Mouse (Mus musculus): Measurements from ENCODE around the gene Tmprss9. TPM values are rescaled to one million over a fixed set of nuclear protein-coding genes. Genes with fewer than 3 reads are reported as not detected.
A peak's percentile ranks its signal among the peaks of the same experiment; 100 is the strongest.

Tmprss9 gene
- total and polyA plus RNA-seq, 3 experiments: 0.15 to 0.25 TPM; not detected in 1

DNA sequence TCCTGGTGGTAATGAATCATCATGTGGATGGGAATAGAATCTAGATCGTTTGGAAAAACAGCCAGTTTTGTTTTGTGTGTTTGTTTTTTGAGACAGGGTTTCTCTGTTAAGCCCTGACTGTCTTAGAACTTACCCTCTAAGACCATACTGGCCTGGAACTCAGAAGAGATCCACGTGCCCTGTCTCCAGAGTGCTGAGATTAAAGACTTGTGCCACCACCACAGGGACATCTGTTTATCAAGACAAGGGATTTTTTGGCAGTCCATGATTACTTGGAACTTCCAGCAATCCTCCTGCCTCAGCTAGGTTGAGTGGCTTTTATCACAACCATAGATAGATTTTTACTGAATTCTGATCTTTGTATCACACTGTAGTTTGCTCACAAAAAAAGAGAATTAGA, 46.8 kb upstream of the Tmprss9 start:
- H3K9me3 ChIP-seq (replicated peaks; ENCODE audit: insufficient read depth, low read length): no peaks in the 10 kb centered on the region
- no peaks in the 10 kb centered on the region for H3K27me3 ChIP-seq (ENCODE audit: control insufficient read depth in 1 of 2, insufficient read depth in 2 of 2, low read length in 2 of 2)
- peak overlapping the region; percentile 76 for H3K27ac ChIP-seq (ENCODE audit: control insufficient read depth, low read depth, low read length)
- peaks cover 23% of the 10 kb centered on the region for H3K79me2 ChIP-seq (ENCODE audit: control insufficient read depth, insufficient read depth, low read length, poor library complexity)
- H3K36me3 ChIP-seq (ENCODE audit: control insufficient read depth in 1 of 2, insufficient read depth in 2 of 2, low read length in 2 of 2): peaks cover 0 to 16% of the 10 kb centered on the region in 2 experiments; a peak in 2 of 4 replicates
- H3K9ac ChIP-seq (ENCODE audit: control insufficient read depth, low read depth, low read length, poor library complexity, severe bottlenecking): peak overlapping the region; percentile 53
- peaks cover 7 to 18% of the 10 kb centered on the region in 2 experiments; a peak in 3 of 4 replicates for H3K4me1 ChIP-seq (ENCODE audit: control insufficient read depth in 1 of 2, insufficient read depth in 2 of 2, low read length in 2 of 2)
- peak; percentile 49 for DNase-seq (ENCODE audit: low read depth, low spot score)
- peak overlapping the region; percentile 41 to 69 for H3K4me3 ChIP-seq (ENCODE audit: control insufficient read depth in 1 of 2, insufficient read depth in 1 of 2, low read depth in 2 of 2, low read length in 2 of 2)
- peak; percentile 22; the same call in 1 of the 2 replicates for TF ChIP-seq SIN3A (IDR thresholded peaks at IDR 0.05; ENCODE audit: low read length)
- no peak for TF ChIP-seq ZNF384 (IDR thresholded peaks at IDR 0.05; ENCODE audit: low read depth, low read length)
- no peak for TF ChIP-seq POLR2AphosphoS2 (IDR thresholded peaks at IDR 0.05; ENCODE audit: low read length)
- no peak for TF ChIP-seq ZKSCAN1 (IDR thresholded peaks at IDR 0.05; ENCODE audit: low read depth, low read length)
- no peak for TF ChIP-seq ELF1 (IDR thresholded peaks at IDR 0.05; ENCODE audit: low read depth, low read length)
- no peak for TF ChIP-seq MAFK (IDR thresholded peaks at IDR 0.05; ENCODE audit: borderline replicate concordance, low read depth, low read length)
- TF ChIP-seq NRF1 (IDR thresholded peaks at IDR 0.05; ENCODE audit: insufficient read depth, low read depth, low read length, poor library complexity, severe bottlenecking): no peak
- TF ChIP-seq BHLHE40 (IDR thresholded peaks at IDR 0.05; ENCODE audit: borderline replicate concordance, low read depth, low read length): peak; percentile 75
- TF ChIP-seq EP300 (IDR thresholded peaks at IDR 0.05; ENCODE audit: low read depth in 1 of 2, low read length in 2 of 2): no peak
- no peak for TF ChIP-seq MAZ (IDR thresholded peaks at IDR 0.05; ENCODE audit: low read depth, low read length)
- TF ChIP-seq ZC3H11A (IDR thresholded peaks at IDR 0.05; ENCODE audit: low read depth, low read length): no peak
- TF ChIP-seq MYB (IDR thresholded peaks at IDR 0.05; ENCODE audit: low read depth, low read length): no peak
- no peak for TF ChIP-seq RAD21 (IDR thresholded peaks at IDR 0.05; ENCODE audit: low read depth, low read length)
- no peak for TF ChIP-seq CHD1 (IDR thresholded peaks at IDR 0.05; ENCODE audit: low read depth, low read length)
- TF ChIP-seq CHD2 (IDR thresholded peaks at IDR 0.05; ENCODE audit: low read length): no peak
- no peak for TF ChIP-seq TBP (IDR thresholded peaks at IDR 0.05; ENCODE audit: low read depth, low read length)
- no peak; the same call in 1 of the 2 replicates for TF ChIP-seq NELFE (IDR thresholded peaks at IDR 0.05; ENCODE audit: low read depth, low read length)
- no peak for TF ChIP-seq RCOR1 (IDR thresholded peaks at IDR 0.05; ENCODE audit: low read depth, low read length)
- no peak for TF ChIP-seq KAT2A (conservative IDR thresholded peaks at IDR 0.05; ENCODE audit: low read depth, low read length)
- TF ChIP-seq USF1 (IDR thresholded peaks at IDR 0.05; ENCODE audit: low read depth, low read length): 0 out of 2 replicates have a peak, but pooled peaks have one; percentile 34
- TF ChIP-seq MAX (IDR thresholded peaks at IDR 0.05; ENCODE audit: low read length): no peak; the same call in 1 of the 2 replicates
- peak; percentile 58 for TF ChIP-seq TAL1 (IDR thresholded peaks at IDR 0.05; ENCODE audit: low read length)
- no peak for TF ChIP-seq CTCF (IDR thresholded peaks at IDR 0.05 in 2 of 3, conservative IDR thresholded peaks at IDR 0.05 in 1 of 3; ENCODE audit: control insufficient read depth in 1 of 3, insufficient read depth in 1 of 3, low read depth in 2 of 3, low read length in 3 of 3, poor library complexity in 1 of 3, severe bottlenecking in 1 of 3)
- peak; percentile 66 for TF ChIP-seq MXI1 (IDR thresholded peaks at IDR 0.05; ENCODE audit: low read depth, low read length)
- TF ChIP-seq GATA1 (IDR thresholded peaks at IDR 0.05; ENCODE audit: low read depth, low read length): 0 out of 2 replicates have a peak, but pooled peaks have one; percentile 31
- no peak for TF ChIP-seq JUND (IDR thresholded peaks at IDR 0.05; ENCODE audit: low read depth, low read length)
- no peak for TF ChIP-seq ETS1 (IDR thresholded peaks at IDR 0.05; ENCODE audit: low read depth, low read length)
- no peak for TF ChIP-seq MEF2A (IDR thresholded peaks at IDR 0.05; ENCODE audit: extremely low read depth, insufficient replicate concordance, low read depth, low read length, poor library complexity, severe bottlenecking)
- TF ChIP-seq E2F4 (IDR thresholded peaks at IDR 0.05; ENCODE audit: borderline replicate concordance, low read depth, low read length): no peak
- no peak for TF ChIP-seq POLR2AphosphoS5 (IDR thresholded peaks at IDR 0.05; ENCODE audit: borderline replicate concordance, low read depth, low read length)
- no peak for TF ChIP-seq TCF12 (IDR thresholded peaks at IDR 0.05; ENCODE audit: low read depth, low read length)
- TF ChIP-seq HCFC1 (IDR thresholded peaks at IDR 0.05; ENCODE audit: low read depth, low read length): no peak
- TF ChIP-seq UBTF (IDR thresholded peaks at IDR 0.05; ENCODE audit: borderline replicate concordance, insufficient read depth, low read depth, low read length): no peak
- no peak for TF ChIP-seq MYC (IDR thresholded peaks at IDR 0.05; ENCODE audit: low read depth, low read length)
- TF ChIP-seq POLR2A (IDR thresholded peaks at IDR 0.05; ENCODE audit: control insufficient read depth in 1 of 2, insufficient read depth in 1 of 2, low read depth in 1 of 2, low read length in 2 of 2, poor library complexity in 1 of 2): no peak
- no peak for TF ChIP-seq SMC3 (IDR thresholded peaks at IDR 0.05; ENCODE audit: low read depth, low read length)
- TF ChIP-seq USF2 (IDR thresholded peaks at IDR 0.05; ENCODE audit: borderline replicate concordance in 1 of 2, insufficient read depth in 1 of 2, low read depth in 1 of 2, low read length in 2 of 2): no peak
- TF ChIP-seq ZMIZ1 (IDR thresholded peaks at IDR 0.05; ENCODE audit: low read depth, low read length): no peak
